Mouse (Mus musculus) cerebellum, adult 2 months (tissue): ENCODE data around the gene Gpr155.

Experiments used
- CTCF ChIP-seq: fragments of 200-500 bp; IDR thresholded peaks from 2 replicates; pipeline ENCODE4 v1.5.1; 2011; ENCODE audit warnings: low read depth, mild to moderate bottlenecking, control low read depth, low read length, moderate library complexity, borderline replicate concordance; ENCODE audit not compliant: insufficient read depth
- POLR2A ChIP-seq: fragments of 200-500 bp; IDR thresholded peaks from 2 replicates; pipeline ENCODE4 v1.6.1; 2011; ENCODE audit warnings: low read length, control low read depth, borderline replicate concordance; ENCODE audit not compliant: insufficient read depth

DNA sequence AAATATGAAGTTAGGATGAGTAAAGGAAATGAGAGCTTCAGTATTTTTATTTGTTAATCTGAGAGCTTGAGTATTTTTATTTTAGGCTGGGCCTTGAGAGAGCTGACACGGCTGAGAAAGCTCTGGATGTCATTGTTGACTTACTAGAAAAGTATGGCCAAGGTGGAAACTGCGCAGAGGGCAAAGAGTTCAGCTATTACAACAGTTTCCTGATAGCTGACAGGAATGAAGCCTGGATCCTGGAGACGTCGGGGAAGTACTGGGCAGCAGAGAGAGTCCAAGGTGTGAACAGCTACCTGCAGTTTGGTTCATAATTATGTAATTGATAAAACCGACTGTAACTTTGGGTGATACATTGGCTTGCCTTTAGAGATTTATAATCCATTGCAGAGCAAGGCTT lies 67.2 kb downstream of the Gpr155 start:
- TF ChIP-seq POLR2A (no peak), CTCF (no peak)
